Mouse (Mus musculus): ENCODE results near the gene Lrrc75b. TPM values are rescaled to one million over a fixed set of nuclear protein-coding genes. Genes with fewer than 3 reads are reported as not detected.
"Not testable (repeated sequence)": the region's sequence is repeated elsewhere in the genome, so short reads cannot be mapped to it uniquely, and the experiment has no call there.

The Lrrc75b gene
- polyA plus RNA-seq, 1 experiment from 2014 or later = 38.9 TPM

- ATAC-seq = no peak
- Histone ChIP-seq H3K9me3 (ENCODE audit: control insufficient read depth, low read length) (no peaks in the 10 kb centered on the region), H3K4me1 (ENCODE audit: control insufficient read depth, insufficient read depth, low read depth, low read length) (peaks cover 23% of the 10 kb centered on the region), H3K27ac (ENCODE audit: low read depth, low read length) (peak overlapping the region; percentile 98; the same call in 1 of the 2 replicates), H3K9ac (ENCODE audit: low read depth, low read length) (peak overlapping the region; percentile 94), H3K27me3 (replicated peaks; ENCODE audit: control insufficient read depth, insufficient read depth, low read length) (no peaks in the 10 kb centered on the region), H3K4me2 (ENCODE audit: low read length) (peak overlapping the region; percentile 69), H3K4me3 (ENCODE audit: low read length) (peak overlapping the region; percentile 89), H3K36me3 (ENCODE audit: control insufficient read depth, insufficient read depth, low read length) (peaks cover 7% of the 10 kb centered on the region)
- WGBS = 30% methylated on average over 8 of the region's 8 CpGs
Observed at GRCm38 (mm10) chr10:75516038-75516723, 43.9 kb downstream of the Lrrc75b start.

GRCm38 (mm10) chr10:75515216-75516037 lies 44.7 kb downstream of the Lrrc75b start:
- H3K4me2 ChIP-seq (ENCODE audit: low read length) = peak overlapping the region; percentile 69
- H3K36me3 ChIP-seq (ENCODE audit: control insufficient read depth, insufficient read depth, low read length) = peaks cover 8% of the 10 kb centered on the region
- ATAC-seq = no peak
- no peaks in the 10 kb centered on the region for H3K9me3 ChIP-seq (ENCODE audit: control insufficient read depth, low read length)
- WGBS = 90% methylated on average over 4 of the region's 4 CpGs
- no peak overlapping the region for H3K9ac ChIP-seq (ENCODE audit: low read depth, low read length)
- peaks cover 23% of the 10 kb centered on the region for H3K4me1 ChIP-seq (ENCODE audit: control insufficient read depth, insufficient read depth, low read depth, low read length)
- no peak overlapping the region for H3K27ac ChIP-seq (ENCODE audit: low read depth, low read length)
- H3K27me3 ChIP-seq (replicated peaks; ENCODE audit: control insufficient read depth, insufficient read depth, low read length) = no peaks in the 10 kb centered on the region
- H3K4me3 ChIP-seq (ENCODE audit: low read length) = no peak overlapping the region

GRCm38 (mm10) chr10:75514361-75514760 lies 45.8 kb downstream of the Lrrc75b start:
- Histone ChIP-seq H3K27me3 (replicated peaks; ENCODE audit: control insufficient read depth, insufficient read depth, low read length) (no peaks in the 10 kb centered on the region), H3K4me2 (ENCODE audit: low read length) (no peak overlapping the region), H3K9ac (ENCODE audit: low read depth, low read length) (no peak overlapping the region), H3K27ac (ENCODE audit: low read depth, low read length) (no peak overlapping the region), H3K36me3 (ENCODE audit: control insufficient read depth, insufficient read depth, low read length) (peaks cover 19% of the 10 kb centered on the region), H3K9me3 (ENCODE audit: control insufficient read depth, low read length) (no peaks in the 10 kb centered on the region), H3K4me3 (ENCODE audit: low read length) (no peak overlapping the region), H3K4me1 (ENCODE audit: control insufficient read depth, insufficient read depth, low read depth, low read length) (peaks cover 23% of the 10 kb centered on the region)
- no peak for ATAC-seq
- WGBS = 90% methylated on average over 7 of the region's 7 CpGs

- H3K9ac ChIP-seq (ENCODE audit: low read depth, low read length) = no peak overlapping the region
- WGBS = 93% methylated on average over 8 of the region's 8 CpGs
- H3K9me3 ChIP-seq (ENCODE audit: control insufficient read depth, low read length) = no peaks in the 10 kb centered on the region
- no peak for ATAC-seq
- peaks cover 24% of the 10 kb centered on the region for H3K36me3 ChIP-seq (ENCODE audit: control insufficient read depth, insufficient read depth, low read length)
- no peak overlapping the region for H3K27ac ChIP-seq (ENCODE audit: low read depth, low read length)
- no peak overlapping the region for H3K4me2 ChIP-seq (ENCODE audit: low read length)
- no peak overlapping the region for H3K4me3 ChIP-seq (ENCODE audit: low read length)
- H3K4me1 ChIP-seq (ENCODE audit: control insufficient read depth, insufficient read depth, low read depth, low read length) = peaks cover 15% of the 10 kb centered on the region
- no peaks in the 10 kb centered on the region for H3K27me3 ChIP-seq (replicated peaks; ENCODE audit: control insufficient read depth, insufficient read depth, low read length)
Observed at GRCm38 (mm10) chr10:75513306-75514067, 46.6 kb downstream of the Lrrc75b start.

- 92% methylated on average over 7 of the region's 7 CpGs for WGBS
- H3K27ac ChIP-seq (ENCODE audit: low read depth, low read length) = no peak overlapping the region
- no peaks in the 10 kb centered on the region for H3K9me3 ChIP-seq (ENCODE audit: control insufficient read depth, low read length)
- no peak for ATAC-seq
- H3K4me1 ChIP-seq (ENCODE audit: control insufficient read depth, insufficient read depth, low read depth, low read length) = peaks cover 14% of the 10 kb centered on the region
- no peaks in the 10 kb centered on the region for H3K27me3 ChIP-seq (replicated peaks; ENCODE audit: control insufficient read depth, insufficient read depth, low read length)
- H3K4me3 ChIP-seq (ENCODE audit: low read length) = no peak overlapping the region
- H3K4me2 ChIP-seq (ENCODE audit: low read length) = no peak overlapping the region
- H3K36me3 ChIP-seq (ENCODE audit: control insufficient read depth, insufficient read depth, low read length) = peaks cover 27% of the 10 kb centered on the region
- H3K9ac ChIP-seq (ENCODE audit: low read depth, low read length) = no peak overlapping the region
Observed at GRCm38 (mm10) chr10:75512796-75513195, 47.3 kb downstream of the Lrrc75b start.

- peaks cover 34% of the 10 kb centered on the region for H3K36me3 ChIP-seq (ENCODE audit: control insufficient read depth, insufficient read depth, low read length)
Observed at GRCm38 (mm10) chr10:75511897-75512296, 48.2 kb downstream of the Lrrc75b start.

GRCm38 (mm10) chr10:75511060-75511459 lies 49.1 kb downstream of the Lrrc75b start:
- no peak overlapping the region for H3K4me3 ChIP-seq (ENCODE audit: low read length)
- no peak for ATAC-seq
- peaks cover 8% of the 10 kb centered on the region for H3K4me1 ChIP-seq (ENCODE audit: control insufficient read depth, insufficient read depth, low read depth, low read length)
- 93% methylated on average over 9 of the region's 9 CpGs for WGBS
- no peaks in the 10 kb centered on the region for H3K27me3 ChIP-seq (replicated peaks; ENCODE audit: control insufficient read depth, insufficient read depth, low read length)
- H3K27ac ChIP-seq (ENCODE audit: low read depth, low read length) = no peak overlapping the region
- H3K36me3 ChIP-seq (ENCODE audit: control insufficient read depth, insufficient read depth, low read length) = peaks cover 35% of the 10 kb centered on the region
- no peak overlapping the region for H3K4me2 ChIP-seq (ENCODE audit: low read length)
- no peaks in the 10 kb centered on the region for H3K9me3 ChIP-seq (ENCODE audit: control insufficient read depth, low read length)
- H3K9ac ChIP-seq (ENCODE audit: low read depth, low read length) = no peak overlapping the region

More at GRCm38 (mm10) chr10:75511897-75512296, 48.2 kb downstream of the Lrrc75b start:
- Histone ChIP-seq H3K4me2 (ENCODE audit: low read length) (no peak overlapping the region), H3K9ac (ENCODE audit: low read depth, low read length) (no peak overlapping the region), H3K27me3 (replicated peaks; ENCODE audit: control insufficient read depth, insufficient read depth, low read length) (no peaks in the 10 kb centered on the region), H3K9me3 (ENCODE audit: control insufficient read depth, low read length) (no peaks in the 10 kb centered on the region), H3K27ac (ENCODE audit: low read depth, low read length) (no peak overlapping the region), H3K4me1 (ENCODE audit: control insufficient read depth, insufficient read depth, low read depth, low read length) (peaks cover 14% of the 10 kb centered on the region), H3K4me3 (ENCODE audit: low read length) (no peak overlapping the region)
- no peak for ATAC-seq
- 94% methylated on average over 7 of the region's 7 CpGs for WGBS

- ATAC-seq = no peak
- 97% methylated on average over 7 of the region's 7 CpGs for WGBS
- peaks cover 35% of the 10 kb centered on the region for H3K36me3 ChIP-seq (ENCODE audit: control insufficient read depth, insufficient read depth, low read length)
Observed at GRCm38 (mm10) chr10:75510446-75510845, 49.7 kb downstream of the Lrrc75b start.

GRCm38 (mm10) chr10:75505928-75506327 lies 54.2 kb downstream of the Lrrc75b start:
- peaks cover 30% of the 10 kb centered on the region for H3K36me3 ChIP-seq (ENCODE audit: control insufficient read depth, insufficient read depth, low read length)
- not testable (repeated sequence) for H3K9me3 ChIP-seq (ENCODE audit: control insufficient read depth, low read length); ATAC-seq; H3K4me1 ChIP-seq (ENCODE audit: control insufficient read depth, insufficient read depth, low read depth, low read length); H3K27me3 ChIP-seq (replicated peaks; ENCODE audit: control insufficient read depth, insufficient read depth, low read length); H3K4me2 ChIP-seq (ENCODE audit: low read length); H3K9ac ChIP-seq (ENCODE audit: low read depth, low read length); H3K27ac ChIP-seq (ENCODE audit: low read depth, low read length); H3K4me3 ChIP-seq (ENCODE audit: low read length)
- 89% methylated on average over 3 of the region's 3 CpGs for WGBS

More at GRCm38 (mm10) chr10:75510446-75510845, 49.7 kb downstream of the Lrrc75b start:
- H3K9ac ChIP-seq (ENCODE audit: low read depth, low read length) = no peak overlapping the region
- no peak overlapping the region for H3K27ac ChIP-seq (ENCODE audit: low read depth, low read length)
- no peak overlapping the region for H3K4me2 ChIP-seq (ENCODE audit: low read length)
- H3K4me1 ChIP-seq (ENCODE audit: control insufficient read depth, insufficient read depth, low read depth, low read length) = peaks cover 2% of the 10 kb centered on the region; the same call in 1 of the 2 replicates
- no peak overlapping the region for H3K4me3 ChIP-seq (ENCODE audit: low read length)
- H3K9me3 ChIP-seq (ENCODE audit: control insufficient read depth, low read length) = no peaks in the 10 kb centered on the region
- H3K27me3 ChIP-seq (replicated peaks; ENCODE audit: control insufficient read depth, insufficient read depth, low read length) = no peaks in the 10 kb centered on the region

Measured in hindbrain, embryonic 16.5 days (tissue).